Mouse (Mus musculus): ENCODE data around the gene Ctcfl.

The Ctcfl gene

GRCm38 (mm10) chr2:173047471-173047870 lies 71.9 kb downstream of the Ctcfl start:
- DNase-seq (ENCODE audit: low spot score in 2 of 2), result no peak

- no peak for DNase-seq (ENCODE audit: low spot score in 2 of 2)
Observed at GRCm38 (mm10) chr2:173046582-173047297, 72.6 kb downstream of the Ctcfl start.

GRCm38 (mm10) chr2:173044198-173044970 lies 74.9 kb downstream of the Ctcfl start:
- no peak for DNase-seq (ENCODE audit: low spot score in 2 of 2)
